Mouse (Mus musculus) MEL (cell line): ENCODE measurements around the gene Kcnk10. TPM values are rescaled to one million over a fixed set of nuclear protein-coding genes. Genes with fewer than 3 reads are reported as not detected.

Experiments used
- DNase-seq: peaks from one replicate; pipeline ENCODE4 v3.0.0; 2011; ENCODE audit warnings: low read depth, low spot score
- H3K27ac ChIP-seq: 2 replicates; pipeline ENCODE4 v1.5.1; 2012; ENCODE audit warnings: low read depth, mild to moderate bottlenecking, control low read depth, low read length, moderate library complexity; ENCODE audit not compliant: control insufficient read depth
- H3K27me3 ChIP-seq, 2 experiments: fragments of 150-350 bp in 1 of 2; sonication (generic) in 1 of 2; 2 replicates each; pipeline ENCODE4 v1.6.1; 2012; ENCODE audit warnings: low read length in 2 of 2, mild to moderate bottlenecking in 2 of 2, improper control_type of control experiment in 1 of 2, moderate library complexity in 1 of 2; ENCODE audit not compliant: insufficient read depth in 2 of 2, control insufficient read depth in 1 of 2
- H3K36me3 ChIP-seq, 2 experiments: 2 replicates each; pipeline ENCODE4 v1.6.1; 2012 to 2014; ENCODE audit warnings: low read length in 2 of 2, improper control_type of control experiment in 1 of 2, inconsistent platforms in 1 of 2, mild to moderate bottlenecking in 1 of 2; ENCODE audit not compliant: insufficient read depth in 2 of 2, control insufficient read depth in 1 of 2
- H3K4me1 ChIP-seq, 2 experiments: fragments of 150-350 bp in 1 of 2; sonication (generic) in 1 of 2; 2 replicates each; pipeline ENCODE4 v1.6.1; 2012; ENCODE audit warnings: low read length in 2 of 2, improper control_type of control experiment in 1 of 2, mild to moderate bottlenecking in 1 of 2; ENCODE audit not compliant: insufficient read depth in 2 of 2, control insufficient read depth in 1 of 2
- H3K4me3 ChIP-seq, 2 experiments: fragments of 150-350 bp in 1 of 2; sonication (generic) in 1 of 2; 2 replicates each; pipeline ENCODE4 v1.5.1; 2012; ENCODE audit warnings: low read depth in 2 of 2, low read length in 2 of 2, mild to moderate bottlenecking in 2 of 2, moderate library complexity in 2 of 2, control low read depth in 1 of 2, improper control_type of control experiment in 1 of 2; ENCODE audit not compliant: control insufficient read depth in 1 of 2, insufficient read depth in 1 of 2
- H3K79me2 ChIP-seq: 2 replicates; pipeline ENCODE4 v1.6.1; 2012; ENCODE audit warnings: mild to moderate bottlenecking, low read length, moderate library complexity; ENCODE audit not compliant: control insufficient read depth, poor library complexity, insufficient read depth
- H3K9ac ChIP-seq: 2 replicates; pipeline ENCODE4 v1.6.1; 2012; ENCODE audit warnings: low read depth, mild to moderate bottlenecking, control low read depth, low read length, moderate library complexity; ENCODE audit not compliant: control insufficient read depth, poor library complexity, severe bottlenecking
- H3K9me3 ChIP-seq: fragments of 150-350 bp; sonication (generic); replicated peaks from 2 replicates; pipeline ENCODE4 v1.6.1; 2012; ENCODE audit warnings: mild to moderate bottlenecking, low read length, improper control_type of control experiment, moderate library complexity; ENCODE audit not compliant: insufficient read depth
- CHD1 ChIP-seq: IDR thresholded peaks from 2 replicates; pipeline ENCODE4 v1.6.1; 2012; ENCODE audit warnings: low read depth, mild to moderate bottlenecking, inconsistent platforms, low read length, improper control_type of control experiment
- CTCF ChIP-seq, 3 experiments: IDR thresholded peaks in 2 of 3; conservative IDR thresholded peaks in 1 of 3; 2 replicates each; pipeline ENCODE4 v1.5.1; 2011 to 2012; ENCODE audit warnings: low read length in 3 of 3, low read depth in 2 of 3, mild to moderate bottlenecking in 2 of 3, improper control_type of control experiment in 1 of 3, inconsistent platforms in 1 of 3, mixed read lengths in 1 of 3, moderate library complexity in 1 of 3; ENCODE audit not compliant: control insufficient read depth in 1 of 3, insufficient read depth in 1 of 3, poor library complexity in 1 of 3, severe bottlenecking in 1 of 3
- E2F4 ChIP-seq: IDR thresholded peaks from 2 replicates; pipeline ENCODE4 v1.6.1; 2011; ENCODE audit warnings: low read depth, low read length, improper control_type of control experiment, borderline replicate concordance
- ELF1 ChIP-seq: IDR thresholded peaks from 2 replicates; pipeline ENCODE4 v1.6.1; 2014; ENCODE audit warnings: low read depth, mild to moderate bottlenecking, inconsistent platforms, low read length, improper control_type of control experiment, moderate library complexity
- EP300 ChIP-seq, 2 experiments: IDR thresholded peaks; 2 replicates each; pipeline ENCODE4 v1.6.1; 2011; ENCODE audit warnings: improper control_type of control experiment in 2 of 2, low read length in 2 of 2, low read depth in 1 of 2, mild to moderate bottlenecking in 1 of 2
- ETS1 ChIP-seq: IDR thresholded peaks from 2 replicates; pipeline ENCODE4 v1.6.1; 2012; ENCODE audit warnings: low read depth, mild to moderate bottlenecking, inconsistent platforms, low read length, improper control_type of control experiment, moderate library complexity
- JUND ChIP-seq: IDR thresholded peaks from 2 replicates; pipeline ENCODE4 v1.6.1; 2011; ENCODE audit warnings: low read depth, mild to moderate bottlenecking, improper control_type of control experiment, low read length
- KAT2A ChIP-seq: conservative IDR thresholded peaks from 2 replicates; pipeline ENCODE4 v1.6.1; 2012; ENCODE audit warnings: low read depth, low read length, improper control_type of control experiment, inconsistent platforms
- MAFK ChIP-seq: IDR thresholded peaks from 2 replicates; pipeline ENCODE4 v1.6.1; 2011; ENCODE audit warnings: low read depth, mild to moderate bottlenecking, low read length, improper control_type of control experiment, borderline replicate concordance
- MXI1 ChIP-seq: IDR thresholded peaks from 2 replicates; pipeline ENCODE4 v1.6.1; 2011; ENCODE audit warnings: mild to moderate bottlenecking, low read depth, low read length, improper control_type of control experiment
- NELFE ChIP-seq: IDR thresholded peaks from 2 replicates; pipeline ENCODE4 v1.6.1; 2011; ENCODE audit warnings: low read depth, low read length, improper control_type of control experiment
- NRF1 ChIP-seq: IDR thresholded peaks from 2 replicates; pipeline ENCODE4 v1.6.1; 2014; ENCODE audit warnings: low read depth, mild to moderate bottlenecking, inconsistent platforms, low read length, improper control_type of control experiment, moderate library complexity; ENCODE audit not compliant: poor library complexity, insufficient read depth, severe bottlenecking
- POLR2AphosphoS2 ChIP-seq: IDR thresholded peaks from 2 replicates; pipeline ENCODE4 v1.6.1; 2011; ENCODE audit warnings: low read length, improper control_type of control experiment
- POLR2AphosphoS5 ChIP-seq: IDR thresholded peaks from 2 replicates; pipeline ENCODE4 v1.6.1; 2012; ENCODE audit warnings: low read depth, borderline replicate concordance, mild to moderate bottlenecking, inconsistent platforms, low read length, moderate library complexity, mixed read lengths
- SIN3A ChIP-seq: IDR thresholded peaks from 2 replicates; pipeline ENCODE4 v1.6.1; 2012; ENCODE audit warnings: low read length, improper control_type of control experiment, inconsistent platforms
- SMC3 ChIP-seq: IDR thresholded peaks from 2 replicates; pipeline ENCODE4 v1.6.1; 2011; ENCODE audit warnings: low read depth, low read length, improper control_type of control experiment
- TAL1 ChIP-seq: IDR thresholded peaks from 2 replicates; pipeline ENCODE4 v1.6.1; 2012; ENCODE audit warnings: mild to moderate bottlenecking, inconsistent platforms, low read length, moderate library complexity, mixed read lengths
- TCF12 ChIP-seq: IDR thresholded peaks from 2 replicates; pipeline ENCODE4 v1.6.1; 2014; ENCODE audit warnings: low read depth, mild to moderate bottlenecking, inconsistent platforms, low read length, improper control_type of control experiment, moderate library complexity
- UBTF ChIP-seq: IDR thresholded peaks from 2 replicates; pipeline ENCODE4 v1.6.1; 2012; ENCODE audit warnings: low read depth, mild to moderate bottlenecking, inconsistent platforms, low read length, improper control_type of control experiment, moderate library complexity, borderline replicate concordance; ENCODE audit not compliant: insufficient read depth
- USF1 ChIP-seq: IDR thresholded peaks from 2 replicates; pipeline ENCODE4 v1.6.1; 2014; ENCODE audit warnings: low read depth, mild to moderate bottlenecking, inconsistent platforms, low read length, improper control_type of control experiment, moderate library complexity
- USF2 ChIP-seq, 2 experiments: IDR thresholded peaks; 2 replicates each; pipeline ENCODE4 v1.6.1; 2011 to 2012; ENCODE audit warnings: improper control_type of control experiment in 2 of 2, low read length in 2 of 2, borderline replicate concordance in 1 of 2, inconsistent platforms in 1 of 2, low read depth in 1 of 2, mild to moderate bottlenecking in 1 of 2; ENCODE audit not compliant: insufficient read depth in 1 of 2
- ZC3H11A ChIP-seq: IDR thresholded peaks from 2 replicates; pipeline ENCODE4 v1.6.1; 2012; ENCODE audit warnings: low read depth, mild to moderate bottlenecking, inconsistent platforms, low read length, improper control_type of control experiment
- ZMIZ1 ChIP-seq: IDR thresholded peaks from 2 replicates; pipeline ENCODE4 v1.6.1; 2012; ENCODE audit warnings: low read depth, mild to moderate bottlenecking, inconsistent platforms, low read length, improper control_type of control experiment, moderate library complexity
- ZNF384 ChIP-seq: IDR thresholded peaks from 2 replicates; pipeline ENCODE4 v1.6.1; 2012; ENCODE audit warnings: low read depth, mild to moderate bottlenecking, inconsistent platforms, low read length, improper control_type of control experiment
- polyA plus RNA-seq, 2 experiments: library from polyadenylated mRNA; stranded (reverse) in 1 of 2; unstranded in 1 of 2; fragments of >175 nt in 1 of 2; fragments of >200 nt in 1 of 2; gene quantifications; 2 replicates each; pipeline versions ENCODE4 v1.2.1 to v1.2.4; 2012; ENCODE audit warnings: low replicate concordance in 2 of 2, low read depth in 1 of 2; ENCODE audit not compliant: insufficient read length in 2 of 2, insufficient read depth in 1 of 2, missing spikeins in 1 of 2
- total RNA-seq: library from RNA; depleted of rRNA; stranded (reverse); fragments of 300-350 nt; gene quantifications from 2 replicates; pipeline ENCODE4 v1.2.3, GENCODE M21; 2012

Gene Kcnk10
- total and polyA plus RNA-seq, 3 experiments, result not detected

DNA sequence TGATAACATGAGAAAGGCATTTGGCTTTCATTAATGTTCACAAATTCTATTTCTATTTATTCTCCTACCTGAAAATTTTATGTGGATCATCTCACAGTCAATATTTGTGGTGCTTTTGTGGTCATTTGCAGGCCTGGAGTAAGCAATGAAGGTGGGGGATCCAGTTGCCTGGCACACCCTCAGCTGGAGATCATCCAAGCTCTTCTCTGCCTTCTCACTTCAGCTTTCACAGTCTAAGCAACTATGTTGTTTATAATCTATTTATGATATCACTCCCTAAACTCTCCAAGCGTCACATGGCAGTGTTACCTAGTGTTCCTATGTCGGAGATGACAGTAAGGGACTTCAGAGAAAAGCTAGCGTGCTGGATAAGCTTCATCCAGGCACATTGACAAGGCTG, 18.1 kb downstream of the Kcnk10 start:
- Histone ChIP-seq H3K9ac (no peak overlapping the region), H3K27ac (no peak overlapping the region), H3K9me3 (no peaks in the 10 kb centered on the region), H3K27me3 (no peaks in the 10 kb centered on the region), H3K79me2 (no peaks in the 10 kb centered on the region), H3K4me3 (no peak overlapping the region), H3K36me3 (no peaks in the 10 kb centered on the region), H3K4me1 (no peaks in the 10 kb centered on the region)
- no peak for DNase-seq
- TF ChIP-seq NRF1 (no peak), CHD1 (no peak), ZMIZ1 (no peak), ZC3H11A (no peak), E2F4 (no peak)
- TF ChIP-seq, all 39 proteins: peak for 0

GRCm38 (mm10) chr12:98557013-98557677, 21.0 kb downstream of the Kcnk10 start:
- TF ChIP-seq MXI1 (no peak), TAL1 (no peak), UBTF (no peak), POLR2AphosphoS5 (no peak), SIN3A (no peak), SMC3 (no peak), ETS1 (no peak), CTCF (IDR thresholded peaks at IDR 0.05 in 2 of 3, conservative IDR thresholded peaks at IDR 0.05 in 1 of 3; ENCODE audit: control insufficient read depth in 1 of 3, insufficient read depth in 1 of 3, low read depth in 2 of 3, low read length in 3 of 3, poor library complexity in 1 of 3, severe bottlenecking in 1 of 3) (no peak), NELFE (no peak), CHD1 (no peak)
- TF ChIP-seq, all 39 proteins: peak for 0
- Histone ChIP-seq H3K9ac (no peak overlapping the region), H3K27ac (no peak overlapping the region), H3K27me3 (no peaks in the 10 kb centered on the region), H3K9me3 (no peaks in the 10 kb centered on the region), H3K79me2 (no peaks in the 10 kb centered on the region), H3K36me3 (no peaks in the 10 kb centered on the region), H3K4me1 (no peaks in the 10 kb centered on the region), H3K4me3 (no peak overlapping the region)
- no peak for DNase-seq

DNA sequence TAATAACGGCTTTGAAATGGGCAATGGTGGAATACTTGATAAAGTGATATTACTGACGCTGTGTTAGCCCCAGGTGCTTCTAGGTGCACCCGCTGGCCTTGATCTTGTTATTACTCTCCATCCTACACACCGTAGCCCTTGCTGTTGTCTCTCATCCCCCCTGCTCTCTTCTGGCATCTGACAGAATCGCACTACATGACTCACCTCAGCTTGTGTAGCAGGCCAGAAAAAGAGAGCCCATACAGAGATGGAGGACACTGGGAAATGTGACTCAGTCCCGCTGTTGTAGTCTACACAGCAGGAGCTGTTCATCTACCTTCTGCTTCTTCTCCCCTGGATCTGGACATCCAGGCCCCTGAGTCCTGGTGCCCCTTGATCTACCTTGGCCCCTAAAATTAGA, 28.1 kb downstream of the Kcnk10 start:
- no peak for TF ChIP-seq ETS1
- TF ChIP-seq MXI1, result no peak
- TF ChIP-seq USF1, result no peak
- no peak for TF ChIP-seq MAFK
- no peak for TF ChIP-seq TCF12
- TF ChIP-seq USF2 (IDR thresholded peaks at IDR 0.05; ENCODE audit: borderline replicate concordance in 1 of 2, insufficient read depth in 1 of 2, low read depth in 1 of 2, low read length in 2 of 2), result no peak
- no peak for TF ChIP-seq EP300 (IDR thresholded peaks at IDR 0.05; ENCODE audit: low read depth in 1 of 2, low read length in 2 of 2)
- TF ChIP-seq POLR2AphosphoS2, result no peak
- no peak for TF ChIP-seq JUND
- no peak for TF ChIP-seq KAT2A
- TF ChIP-seq ELF1, result no peak
- TF ChIP-seq ZNF384, result no peak
- Histone ChIP-seq H3K36me3 (no peaks in the 10 kb centered on the region), H3K9ac (no peak overlapping the region), H3K9me3 (no peaks in the 10 kb centered on the region), H3K27ac (no peak overlapping the region), H3K27me3 (no peaks in the 10 kb centered on the region), H3K4me1 (no peaks in the 10 kb centered on the region), H3K4me3 (no peak overlapping the region), H3K79me2 (no peaks in the 10 kb centered on the region)
- DNase-seq, result no peak
